Mouse (Mus musculus): ENCODE data around the gene Tas1r1. TPM values are rescaled to one million over a fixed set of nuclear protein-coding genes. Genes with fewer than 3 reads are reported as not detected.

Tas1r1 gene
- total RNA-seq, 1 experiment: 1.9 TPM

GRCm38 (mm10) chr4:151980699-151981098, 57.7 kb downstream of the Tas1r1 start:
- peaks cover 0 to 12% of the 10 kb centered on the region in 2 experiments; a peak in 2 of 4 replicates for H3K4me1 ChIP-seq (ENCODE audit: control insufficient read depth in 2 of 2, insufficient read depth in 2 of 2, low read length in 2 of 2, poor library complexity in 1 of 2)
- no peak overlapping the region for H3K27ac ChIP-seq (ENCODE audit: insufficient read depth, low read depth, low read length, poor library complexity, severe bottlenecking)
- H3K4me3 ChIP-seq (ENCODE audit: insufficient read depth in 1 of 2, low read depth in 1 of 2, low read length in 2 of 2, poor library complexity in 1 of 2, severe bottlenecking in 1 of 2): no peak overlapping the region
- no peak for TF ChIP-seq MAFK (IDR thresholded peaks at IDR 0.05; ENCODE audit: insufficient read depth, low read depth, low read length)
- no peak for TF ChIP-seq CHD2 (IDR thresholded peaks at IDR 0.05; ENCODE audit: low read depth, low read length)
- TF ChIP-seq ZC3H11A (IDR thresholded peaks at IDR 0.05; ENCODE audit: borderline replicate concordance, low read depth, low read length): no peak
- H3K9me3 ChIP-seq (ENCODE audit: control insufficient read depth, insufficient read depth, low read depth, low read length): no peaks in the 10 kb centered on the region
- DNase-seq (ENCODE audit: low read depth, low spot score): no peak
- in situ Hi-C loops (cut with MboI; ENCODE audit: low sequenced_read_pairs in 2 of 2, unreplicated experiment in 2 of 2): no loop called here
- H3K36me3 ChIP-seq (ENCODE audit: control insufficient read depth, insufficient read depth, low read length, poor library complexity, severe bottlenecking): peaks cover 41% of the 10 kb centered on the region
- no peak overlapping the region for H3K9ac ChIP-seq (ENCODE audit: insufficient read depth, low read depth, low read length, poor library complexity, severe bottlenecking)

Other genes with a start within 250 kb of the Tas1r1 start
- gene Camta1, start 176.7 kb downstream of the Tas1r1 start, total RNA-seq (2012; rRNA removed): 9.3 and 15.5 TPM in 2 replicates
- 98.2 and 103 TPM in 2 replicates for gene Dnajc11, start 104.9 kb downstream of the Tas1r1 start, total RNA-seq (2012; rRNA removed)
- 7.6 and 12.5 TPM in 2 replicates for gene Thap3, start 49.6 kb downstream of the Tas1r1 start, total RNA-seq (2012; rRNA removed)
- 22.2 and 29.2 TPM in 2 replicates for gene Phf13, start 42.3 kb downstream of the Tas1r1 start, total RNA-seq (2012; rRNA removed)
- 19.7 and 21.0 TPM in 2 replicates for gene Klhl21, start 29.8 kb downstream of the Tas1r1 start, total RNA-seq (2012; rRNA removed)
- 18.7 and 31.7 TPM in 2 replicates for gene Zbtb48, start 10.9 kb downstream of the Tas1r1 start, total RNA-seq (2012; rRNA removed)
- gene Nol9, start 753 bp upstream of the Tas1r1 start, total RNA-seq (2012; rRNA removed): 70.1 and 81.7 TPM in 2 replicates
- gene Plekhg5, start 33.9 kb upstream of the Tas1r1 start, total RNA-seq (2012; rRNA removed): 37.3 and 81.4 TPM in 2 replicates
- gene Tnfrsf25, start 77.4 kb upstream of the Tas1r1 start, total RNA-seq (2012; rRNA removed): 3.8 and 5.7 TPM in 2 replicates
- 5.6 and 6.6 TPM in 2 replicates for gene Espn, start 113.8 kb upstream of the Tas1r1 start, total RNA-seq (2012; rRNA removed)
- 0.32 and 0.58 TPM in 2 replicates for gene Hes2, start 120.3 kb upstream of the Tas1r1 start, total RNA-seq (2012; rRNA removed)
- 38.8 and 51.9 TPM in 2 replicates for gene Acot7, start 139.6 kb upstream of the Tas1r1 start, total RNA-seq (2012; rRNA removed)
- 5.1 and 7.2 TPM in 2 replicates for gene Gpr153, start 235.7 kb upstream of the Tas1r1 start, total RNA-seq (2012; rRNA removed)